Mouse (Mus musculus): Measurements from ENCODE around the gene Cetn3. TPM values are rescaled to one million over a fixed set of nuclear protein-coding genes. Genes with fewer than 3 reads are reported as not detected.

The Cetn3 gene
- polyA plus RNA-seq, 1 experiment from 2014 or later: 156 TPM

- ATAC-seq: no peak
- no peak overlapping the region for H3K4me3 ChIP-seq
- H3K27me3 ChIP-seq (replicated peaks): 0 out of 2 replicates have a peak, but pooled peaks cover 5% of the 10 kb centered on the region
- H3K36me3 ChIP-seq: no peaks in the 10 kb centered on the region
- WGBS (ENCODE audit: insufficient replicate concordance): 61% methylated on average over 3 of the region's 3 CpGs
- H3K27ac ChIP-seq: no peak overlapping the region
- no peak overlapping the region for H3K4me2 ChIP-seq
- H3K9ac ChIP-seq: no peak overlapping the region
- no peaks in the 10 kb centered on the region for H3K9me3 ChIP-seq (replicated peaks)
- H3K4me1 ChIP-seq: no peaks in the 10 kb centered on the region
Measured at GRCm38 (mm10) chr13:81776217-81776616, 6.7 kb upstream of the Cetn3 start.

- Histone ChIP-seq H3K27ac (peak overlapping the region; percentile 95), H3K9me3 (replicated peaks) (no peaks in the 10 kb centered on the region), H3K9ac (peak overlapping the region; percentile 89), H3K4me3 (peak overlapping the region; percentile 83), H3K4me1 (peaks cover 21% of the 10 kb centered on the region), H3K27me3 (replicated peaks) (no peaks in the 10 kb centered on the region), H3K36me3 (peaks cover 23% of the 10 kb centered on the region), H3K4me2 (peak overlapping the region; percentile 86)
- no peak for ATAC-seq
- 27% methylated on average over 9 of the region's 9 CpGs for WGBS (ENCODE audit: insufficient replicate concordance)
Measured at GRCm38 (mm10) chr13:81782475-81782874, 402 bp upstream of the Cetn3 start.

GRCm38 (mm10) chr13:81783405-81784342, 797 bp downstream of the Cetn3 start:
- peak overlapping the region; percentile 95 for H3K27ac ChIP-seq
- no peaks in the 10 kb centered on the region for H3K9me3 ChIP-seq (replicated peaks)
- H3K4me2 ChIP-seq: peak overlapping the region; percentile 86
- H3K36me3 ChIP-seq: peaks cover 33% of the 10 kb centered on the region
- under 1% methylated on average over 62 of the region's 62 CpGs for WGBS (ENCODE audit: insufficient replicate concordance)
- peak overlapping the region; percentile 83 for H3K4me3 ChIP-seq
- peak; percentile 96 for ATAC-seq
- H3K4me1 ChIP-seq: peaks cover 21% of the 10 kb centered on the region
- H3K27me3 ChIP-seq (replicated peaks): no peaks in the 10 kb centered on the region
- peak overlapping the region; percentile 89 for H3K9ac ChIP-seq

- Histone ChIP-seq H3K36me3 (peaks cover 49% of the 10 kb centered on the region), H3K4me3 (no peak overlapping the region), H3K9ac (no peak overlapping the region), H3K27me3 (replicated peaks) (no peaks in the 10 kb centered on the region), H3K4me2 (no peak overlapping the region), H3K4me1 (peaks cover 21% of the 10 kb centered on the region), H3K27ac (no peak overlapping the region), H3K9me3 (replicated peaks) (no peaks in the 10 kb centered on the region)
- WGBS (ENCODE audit: insufficient replicate concordance): 81% methylated on average over 11 of the region's 11 CpGs
- no peak for ATAC-seq
Measured at GRCm38 (mm10) chr13:81785766-81786480, 3.0 kb downstream of the Cetn3 start.

- H3K9me3 ChIP-seq (replicated peaks): no peaks in the 10 kb centered on the region
- ATAC-seq: no peak
- H3K27me3 ChIP-seq (replicated peaks): no peaks in the 10 kb centered on the region
- 87% methylated on average over 8 of the region's 8 CpGs for WGBS (ENCODE audit: insufficient replicate concordance)
- H3K36me3 ChIP-seq: peaks cover 73% of the 10 kb centered on the region
- H3K4me2 ChIP-seq: no peak overlapping the region
- H3K27ac ChIP-seq: no peak overlapping the region
- no peak overlapping the region for H3K9ac ChIP-seq
- no peak overlapping the region for H3K4me3 ChIP-seq
- H3K4me1 ChIP-seq: peaks cover 9% of the 10 kb centered on the region
Measured at GRCm38 (mm10) chr13:81790160-81790559, 7.3 kb downstream of the Cetn3 start.

- Histone ChIP-seq H3K4me1 (0 out of 2 replicates have a peak, but pooled peaks cover 6% of the 10 kb centered on the region), H3K9me3 (replicated peaks) (no peaks in the 10 kb centered on the region), H3K27me3 (replicated peaks) (no peaks in the 10 kb centered on the region), H3K4me3 (no peak overlapping the region), H3K36me3 (peaks cover 63% of the 10 kb centered on the region), H3K9ac (no peak overlapping the region), H3K4me2 (no peak overlapping the region), H3K27ac (no peak overlapping the region)
- no peak for ATAC-seq
- 73% methylated on average over 8 of the region's 8 CpGs for WGBS (ENCODE audit: insufficient replicate concordance)
Measured at GRCm38 (mm10) chr13:81791861-81792260, 9.0 kb downstream of the Cetn3 start.

- 27% methylated on average over 1 of the region's 1 CpGs for WGBS (ENCODE audit: insufficient replicate concordance)
Measured at GRCm38 (mm10) chr13:81793850-81794249, 11.0 kb downstream of the Cetn3 start.

GRCm38 (mm10) chr13:81801121-81801520, 18.2 kb downstream of the Cetn3 start:
- no peak overlapping the region for H3K27ac ChIP-seq
- no peak overlapping the region for H3K4me3 ChIP-seq
- no peaks in the 10 kb centered on the region for H3K9me3 ChIP-seq (replicated peaks)
- H3K36me3 ChIP-seq: peaks cover 9% of the 10 kb centered on the region; the same call in 1 of the 2 replicates
- WGBS (ENCODE audit: insufficient replicate concordance): 31% methylated on average over 3 of the region's 3 CpGs
- no peak overlapping the region for H3K9ac ChIP-seq
- no peaks in the 10 kb centered on the region for H3K27me3 ChIP-seq (replicated peaks)
- H3K4me2 ChIP-seq: no peak overlapping the region
- no peaks in the 10 kb centered on the region for H3K4me1 ChIP-seq
- no peak for ATAC-seq

More at GRCm38 (mm10) chr13:81793850-81794249, 11.0 kb downstream of the Cetn3 start:
- H3K4me1 ChIP-seq: 0 out of 2 replicates have a peak, but pooled peaks cover 6% of the 10 kb centered on the region
- H3K27me3 ChIP-seq (replicated peaks): no peaks in the 10 kb centered on the region
- no peak for ATAC-seq
- H3K9ac ChIP-seq: no peak overlapping the region
- H3K9me3 ChIP-seq (replicated peaks): no peaks in the 10 kb centered on the region
- H3K4me2 ChIP-seq: no peak overlapping the region
- H3K27ac ChIP-seq: 0 out of 2 replicates have a peak overlapping the region, but pooled peaks have one; percentile 10
- no peak overlapping the region for H3K4me3 ChIP-seq
- peaks cover 52% of the 10 kb centered on the region for H3K36me3 ChIP-seq

- WGBS (ENCODE audit: insufficient replicate concordance): 65% methylated on average over 4 of the region's 4 CpGs
- H3K4me1 ChIP-seq: peaks cover 6% of the 10 kb centered on the region; the same call in 1 of the 2 replicates
- no peak overlapping the region for H3K4me2 ChIP-seq
- H3K9me3 ChIP-seq (replicated peaks): no peaks in the 10 kb centered on the region
- peaks cover 3% of the 10 kb centered on the region; the same call in 1 of the 2 replicates for H3K36me3 ChIP-seq
- H3K27me3 ChIP-seq (replicated peaks): no peaks in the 10 kb centered on the region
- no peak for ATAC-seq
- H3K9ac ChIP-seq: no peak overlapping the region
- H3K4me3 ChIP-seq: no peak overlapping the region
- H3K27ac ChIP-seq: no peak overlapping the region
Measured at GRCm38 (mm10) chr13:81803713-81804112, 20.8 kb downstream of the Cetn3 start.

GRCm38 (mm10) chr13:81822750-81823149, 39.9 kb downstream of the Cetn3 start:
- ATAC-seq: no peak
- H3K9me3 ChIP-seq (replicated peaks): no peaks in the 10 kb centered on the region
- no peaks in the 10 kb centered on the region for H3K27me3 ChIP-seq (replicated peaks)
- H3K9ac ChIP-seq: no peak overlapping the region
- no peaks in the 10 kb centered on the region for H3K36me3 ChIP-seq
- H3K27ac ChIP-seq: no peak overlapping the region
- H3K4me2 ChIP-seq: no peak overlapping the region
- no peak overlapping the region for H3K4me3 ChIP-seq
- no peaks in the 10 kb centered on the region for H3K4me1 ChIP-seq

- H3K9me3 ChIP-seq (replicated peaks): no peaks in the 10 kb centered on the region
- no peak overlapping the region for H3K27ac ChIP-seq
- no peaks in the 10 kb centered on the region for H3K36me3 ChIP-seq
- H3K9ac ChIP-seq: no peak overlapping the region
- no peaks in the 10 kb centered on the region for H3K4me1 ChIP-seq
- 52% methylated on average over 11 of the region's 11 CpGs for WGBS (ENCODE audit: insufficient replicate concordance)
- H3K4me2 ChIP-seq: no peak overlapping the region
- H3K27me3 ChIP-seq (replicated peaks): no peaks in the 10 kb centered on the region
- ATAC-seq: no peak
- H3K4me3 ChIP-seq: no peak overlapping the region
Measured at GRCm38 (mm10) chr13:81824576-81825330, 41.9 kb downstream of the Cetn3 start.

Measured in liver, embryonic 12.5 days (tissue).